In genomic region chr9:45546902-45547578, GRCm38 (mm10) we compare ENCODE assay signal across 15 mouse cellular contexts.
DNase-seq lines count a peak whose midpoint lies in the region; ATAC-seq lines count a peak whose summit lies in the region.
"Had no signal": no experiment of that assay in that cellular context is flagged by ENCODE, and none has a peak within 500 bp of the region (broad histone marks: within the 10 kb centered on the region; RNA-seq: fewer than 3 reads in every experiment).

No protein-coding gene starts in this region.

- H3K27me3 ChIP-seq in midbrain, embryonic 14.5 days (ENCODE audit: control insufficient read depth, insufficient read depth, low read length) = no peaks in the 10 kb centered on the region
- H3K27me3 ChIP-seq in midbrain, embryonic 16.5 days (ENCODE audit: control insufficient read depth, insufficient read depth, low read depth, low read length) = no peaks in the 10 kb centered on the region
- H3K27me3 ChIP-seq: lung, embryonic 15.5 days had no signal

- peaks cover 33% of the 10 kb centered on the region for H3K4me1 ChIP-seq in midbrain, embryonic 14.5 days (ENCODE audit: control insufficient read depth, insufficient read depth, low read length)
- peaks cover 29% of the 10 kb centered on the region for H3K4me1 ChIP-seq in midbrain, embryonic 16.5 days (ENCODE audit: control insufficient read depth, insufficient read depth, low read length)

- no peak overlapping the region for H3K4me3 ChIP-seq in midbrain, embryonic 14.5 days (replicated peaks; ENCODE audit: low read depth, low read length)
- H3K4me3 ChIP-seq in midbrain, embryonic 16.5 days (ENCODE audit: low read depth, low read length) = no peak overlapping the region
- H3K4me3 ChIP-seq: heart, embryonic 13.5 days; lung, embryonic 15.5 days; megakaryocyte, embryonic 14.5 days had no signal

- no peaks in the 10 kb centered on the region for H3K9me3 ChIP-seq in midbrain, embryonic 14.5 days (ENCODE audit: control insufficient read depth, low read length)
- H3K9me3 ChIP-seq in midbrain, embryonic 16.5 days (replicated peaks; ENCODE audit: control insufficient read depth, low read length, poor library complexity, severe bottlenecking) = no peaks in the 10 kb centered on the region
- H3K9me3 ChIP-seq: heart, embryonic 13.5 days; lung, embryonic 15.5 days; megakaryocyte, embryonic 14.5 days had no signal

- no peaks in the 10 kb centered on the region for H3K36me3 ChIP-seq in midbrain, embryonic 14.5 days (ENCODE audit: control insufficient read depth, insufficient read depth, low read length)
- H3K36me3 ChIP-seq in midbrain, embryonic 16.5 days (ENCODE audit: control insufficient read depth, insufficient read depth, low read length) = no peaks in the 10 kb centered on the region
- H3K36me3 ChIP-seq: heart, embryonic 13.5 days; lung, embryonic 15.5 days had no signal

- H3K9ac ChIP-seq in midbrain, embryonic 14.5 days (replicated peaks; ENCODE audit: low read length) = no peak overlapping the region
- no peak overlapping the region for H3K9ac ChIP-seq in midbrain, embryonic 16.5 days (ENCODE audit: low read depth, low read length)
- H3K9ac ChIP-seq: heart, embryonic 13.5 days; lung, embryonic 15.5 days had no signal

- ATAC-seq in midbrain, embryonic 14.5 days (ENCODE audit: low FRiP score, low TSS enrichment) = no peak
- no peak for ATAC-seq in midbrain, embryonic 16.5 days
- no peak for ATAC-seq in CD4-positive, CD25-positive, alpha-beta regulatory T cell, adult 4 months

- no peak overlapping the region for H3K4me2 ChIP-seq in midbrain, embryonic 14.5 days (ENCODE audit: low read length)
- no peak overlapping the region for H3K4me2 ChIP-seq in midbrain, embryonic 16.5 days (ENCODE audit: low read length)
- H3K4me2 ChIP-seq: heart, embryonic 13.5 days; lung, embryonic 15.5 days had no signal

- 86% methylated on average over 7 of the region's 7 CpGs for WGBS in midbrain, embryonic 14.5 days
- WGBS in midbrain, embryonic 16.5 days = 82% methylated on average over 7 of the region's 7 CpGs

- peak; percentile 4 for DNase-seq in gastrocnemius, adult 18-20 months (ENCODE audit: low spot score)
- DNase-seq in gastrocnemius, postnatal 10 days = no peak
- peak; percentile 41 for DNase-seq in layer of hippocampus, adult 11-12 months (ENCODE audit: low spot score)
- DNase-seq in layer of hippocampus, postnatal 36 days = no peak
- DNase-seq in midbrain, embryonic 14.5 days = no peak
- no peak for DNase-seq in kidney, adult 8-10 months
- DNase-seq: adrenal gland, adult 8-10 months; cerebellum, adult 8-10 months; spleen, adult 18-20 months; thymus, postnatal 25 days had no signal

- H3K27ac ChIP-seq in midbrain, embryonic 14.5 days (replicated peaks; ENCODE audit: low read depth, low read length) = peak overlapping the region; percentile 62
- H3K27ac ChIP-seq in midbrain, embryonic 16.5 days (ENCODE audit: low read length) = no peak overlapping the region
- H3K27ac ChIP-seq: heart, embryonic 13.5 days; lung, embryonic 15.5 days had no signal

Comparison
In these comparisons a context has a peak if more than half of its experiments do, and no peak if none do; other contexts are left out.
1. DNase-seq: peak in gastrocnemius, adult 18-20 months (single experiment) and layer of hippocampus, adult 11-12 months (single experiment); none in gastrocnemius, postnatal 10 days (single experiment), layer of hippocampus, postnatal 36 days (0 of 2), midbrain, embryonic 14.5 days (single experiment) and kidney, adult 8-10 months (0 of 2).